Mouse (Mus musculus) bone marrow macrophage, adult 2 months (primary cell): Measurements from ENCODE around the gene Muc13.

ENCODE experiments used
- CTCF ChIP-seq: IDR thresholded peaks from 2 replicates; pipeline ENCODE4 v1.5.1; 2012; ENCODE audit warnings: low read depth, mild to moderate bottlenecking, low read length, moderate library complexity
- POLR2A ChIP-seq: IDR thresholded peaks from 2 replicates; pipeline ENCODE4 v1.6.1; 2012; ENCODE audit warnings: mild to moderate bottlenecking, low read depth, low read length, borderline replicate concordance

GRCm38 (mm10) chr16:33832057-33832456 is 38.2 kb downstream of the Muc13 start:
- TF ChIP-seq CTCF = no peak
- no peak for TF ChIP-seq POLR2A
